Mouse (Mus musculus) erythroblast, embryonic 14.5 days (primary cell): ENCODE data around the gene Tsc22d4.

Experiments
- GATA1 ChIP-seq: IDR thresholded peaks from 2 replicates; pipeline ENCODE4 v1.6.1; 2012; ENCODE audit warnings: low read length, inconsistent platforms, mixed read lengths
- TAL1 ChIP-seq: IDR thresholded peaks from 3 replicates; pipeline ENCODE4 v1.6.1; 2012; ENCODE audit warnings: low read length, inconsistent platforms, mixed read lengths

DNA sequence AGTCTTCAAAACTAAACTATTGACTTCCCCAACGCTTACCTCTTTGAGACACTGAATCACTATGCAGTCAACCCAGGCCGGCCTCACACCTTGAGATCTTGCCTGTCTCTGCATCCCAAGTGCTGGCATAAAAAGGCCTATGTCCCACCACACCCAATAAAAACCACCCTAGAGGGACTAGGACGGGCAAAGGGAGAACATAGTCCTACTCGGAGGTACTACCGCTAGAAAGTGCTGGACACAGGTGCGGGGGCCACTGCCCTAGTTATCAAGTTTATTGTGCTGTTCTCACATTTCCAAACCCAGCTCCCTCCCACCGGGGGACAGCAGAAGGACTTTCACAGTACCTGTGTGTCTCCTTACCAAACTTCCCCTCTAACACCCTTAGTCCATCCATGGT is 36.1 kb downstream of the Tsc22d4 start:
- no peak for TF ChIP-seq GATA1
- TF ChIP-seq TAL1 = no peak
